Mouse (Mus musculus): Measurements from ENCODE around the gene Mboat2.

GRCm38 (mm10) chr12:24893777-24894468, 63.2 kb downstream of the Mboat2 start:
- TF ChIP-seq CTCF (IDR thresholded peaks at IDR 0.05; ENCODE audit: borderline replicate concordance, insufficient read depth, low read length) (no peak), POLR2A (IDR thresholded peaks at IDR 0.05; ENCODE audit: low read depth, low read length) (no peak)
